Mouse (Mus musculus) heart, embryonic 10.5 days (tissue): ENCODE data around the gene Arhgef17. TPM values are rescaled to one million over a fixed set of nuclear protein-coding genes. Genes with fewer than 3 reads are reported as not detected.

Experiments used
- DNase-seq: peaks from one replicate; pipeline ENCODE4 v3.0.0-alpha.2; 2017; ENCODE audit warnings: low spot score
- H3K27ac ChIP-seq: fragments of 300-500 bp; sonication (generic); 2 replicates; pipeline ENCODE4 v1.5.1; 2016; ENCODE audit warnings: mild to moderate bottlenecking
- H3K27me3 ChIP-seq: fragments of 300-500 bp; sonication (generic); 2 replicates; pipeline ENCODE4 v1.6.1; 2016; ENCODE audit warnings: mild to moderate bottlenecking; ENCODE audit not compliant: poor library complexity, insufficient read depth, severe bottlenecking
- H3K36me3 ChIP-seq: fragments of 300-500 bp; sonication (generic); 2 replicates; pipeline ENCODE4 v1.6.1; 2016; ENCODE audit warnings: mild to moderate bottlenecking, moderate library complexity
- H3K4me1 ChIP-seq: fragments of 300-500 bp; sonication (generic); 2 replicates; pipeline ENCODE4 v1.6.1; 2016; ENCODE audit warnings: mild to moderate bottlenecking
- H3K4me3 ChIP-seq: fragments of 300-500 bp; sonication (generic); 2 replicates; pipeline ENCODE4 v1.5.1; 2016; ENCODE audit warnings: mild to moderate bottlenecking, moderate library complexity
- H3K9me3 ChIP-seq: fragments of 300-500 bp; sonication (generic); 2 replicates; pipeline ENCODE4 v1.6.1; 2016; ENCODE audit warnings: mild to moderate bottlenecking, moderate library complexity
- WGBS: fragments of 180-500 bp; shearing (Covaris S2); methylation state at CpG from one replicate; pipeline ENCODE4 v1.1.7; 2016; 5-methylcytosine and 5-hydroxymethylcytosine counted together
- polyA plus RNA-seq: library from polyadenylated mRNA; unstranded; fragments of >200 nt; fragmentation: Nextera tagmentation; extraction: Ambion mirVana; gene quantifications from 2 replicates; pipeline ENCODE4 v1.2.1, GENCODE M21; 2016

The Arhgef17 gene
- polyA plus RNA-seq, 1 experiment from 2014 or later = 10.1 TPM

GRCm38 (mm10) chr7:100905037-100905436 lies 26.9 kb downstream of the Arhgef17 start:
- Histone ChIP-seq H3K27me3 (no peaks in the 10 kb centered on the region), H3K4me3 (no peak overlapping the region), H3K9me3 (no peaks in the 10 kb centered on the region), H3K36me3 (peaks cover 21% of the 10 kb centered on the region), H3K4me1 (peaks cover 46% of the 10 kb centered on the region), H3K27ac (0 out of 2 replicates have a peak overlapping the region, but pooled peaks have one; percentile 22)
- DNase-seq = no peak
- WGBS = 61% methylated on average over 7 of the region's 7 CpGs

- H3K4me1 ChIP-seq = peaks cover 42% of the 10 kb centered on the region
- 86% methylated on average over 5 of the region's 5 CpGs for WGBS
- DNase-seq = no peak
- H3K27ac ChIP-seq = peak overlapping the region; percentile 37; the same call in 1 of the 2 replicates
- no peaks in the 10 kb centered on the region for H3K9me3 ChIP-seq
- H3K36me3 ChIP-seq = peaks cover 20% of the 10 kb centered on the region
- no peaks in the 10 kb centered on the region for H3K27me3 ChIP-seq
- no peak overlapping the region for H3K4me3 ChIP-seq
These were observed 27.3 kb downstream of the Arhgef17 start for GRCm38 (mm10) chr7:100904612-100905011.

GRCm38 (mm10) chr7:100902451-100903137 lies 29.3 kb downstream of the Arhgef17 start:
- Histone ChIP-seq H3K27ac (no peak overlapping the region), H3K27me3 (no peaks in the 10 kb centered on the region), H3K9me3 (no peaks in the 10 kb centered on the region), H3K4me1 (peaks cover 22% of the 10 kb centered on the region), H3K36me3 (peaks cover 19% of the 10 kb centered on the region; the same call in 1 of the 2 replicates), H3K4me3 (no peak overlapping the region)
- WGBS = 81% methylated on average over 9 of the region's 9 CpGs
- DNase-seq = no peak

GRCm38 (mm10) chr7:100897828-100898227 lies 34.1 kb downstream of the Arhgef17 start:
- DNase-seq = no peak
- no peaks in the 10 kb centered on the region for H3K9me3 ChIP-seq
- WGBS = 72% methylated on average over 5 of the region's 5 CpGs
- no peaks in the 10 kb centered on the region for H3K27me3 ChIP-seq
- H3K27ac ChIP-seq = no peak overlapping the region
- peaks cover 15% of the 10 kb centered on the region; the same call in 1 of the 2 replicates for H3K36me3 ChIP-seq
- H3K4me3 ChIP-seq = no peak overlapping the region
- H3K4me1 ChIP-seq = peaks cover 31% of the 10 kb centered on the region

GRCm38 (mm10) chr7:100894833-100895226 lies 37.1 kb downstream of the Arhgef17 start:
- H3K9me3 ChIP-seq = no peaks in the 10 kb centered on the region
- no peak for DNase-seq
- WGBS = 2% methylated on average over 12 of the region's 12 CpGs
- peaks cover 20% of the 10 kb centered on the region for H3K36me3 ChIP-seq
- H3K4me1 ChIP-seq = peaks cover 45% of the 10 kb centered on the region
- no peaks in the 10 kb centered on the region for H3K27me3 ChIP-seq
- H3K4me3 ChIP-seq = peak overlapping the region; percentile 76
- peak overlapping the region; percentile 86 for H3K27ac ChIP-seq

- DNase-seq = no peak
- peaks cover 25% of the 10 kb centered on the region for H3K36me3 ChIP-seq
- H3K27me3 ChIP-seq = no peaks in the 10 kb centered on the region
- WGBS = 4% methylated on average over 53 of the region's 53 CpGs
- H3K4me1 ChIP-seq = peaks cover 45% of the 10 kb centered on the region
- peak overlapping the region; percentile 76 for H3K4me3 ChIP-seq
- no peaks in the 10 kb centered on the region for H3K9me3 ChIP-seq
- peak overlapping the region; percentile 86 for H3K27ac ChIP-seq
These were observed 37.7 kb downstream of the Arhgef17 start for GRCm38 (mm10) chr7:100894057-100894832.

GRCm38 (mm10) chr7:100893249-100894056 lies 38.5 kb downstream of the Arhgef17 start:
- H3K4me1 ChIP-seq = peaks cover 45% of the 10 kb centered on the region
- no peaks in the 10 kb centered on the region for H3K9me3 ChIP-seq
- DNase-seq = no peak
- peak overlapping the region; percentile 76 for H3K4me3 ChIP-seq
- 47% methylated on average over 20 of the region's 20 CpGs for WGBS
- peaks cover 33% of the 10 kb centered on the region for H3K36me3 ChIP-seq
- peak overlapping the region; percentile 86 for H3K27ac ChIP-seq
- H3K27me3 ChIP-seq = no peaks in the 10 kb centered on the region

- no peak overlapping the region for H3K27ac ChIP-seq
- whole genome bisulfite sequencing = 31% methylated on average over 3 of the region's 3 CpGs
- H3K9me3 ChIP-seq = no peaks in the 10 kb centered on the region
- no peaks in the 10 kb centered on the region for H3K27me3 ChIP-seq
- 0 out of 2 replicates have a peak, but pooled peaks cover 4% of the 10 kb centered on the region for H3K4me1 ChIP-seq
- DNase-seq = no peak
- peaks cover 74% of the 10 kb centered on the region for H3K36me3 ChIP-seq
- H3K4me3 ChIP-seq = no peak overlapping the region
These were observed 45.4 kb downstream of the Arhgef17 start for GRCm38 (mm10) chr7:100886535-100886934.

GRCm38 (mm10) chr7:100884460-100884859 lies 47.4 kb downstream of the Arhgef17 start:
- no peak for DNase-seq
- Histone ChIP-seq H3K4me3 (no peak overlapping the region), H3K27me3 (no peaks in the 10 kb centered on the region), H3K27ac (no peak overlapping the region), H3K36me3 (peaks cover 82% of the 10 kb centered on the region), H3K4me1 (peaks cover 6% of the 10 kb centered on the region; the same call in 1 of the 2 replicates), H3K9me3 (no peaks in the 10 kb centered on the region)
- WGBS = 91% methylated on average over 4 of the region's 4 CpGs

- WGBS = 79% methylated on average over 4 of the region's 4 CpGs
- Histone ChIP-seq H3K27ac (no peak overlapping the region), H3K4me3 (no peak overlapping the region), H3K4me1 (peaks cover 7% of the 10 kb centered on the region; the same call in 1 of the 2 replicates), H3K9me3 (no peaks in the 10 kb centered on the region), H3K36me3 (peaks cover 88% of the 10 kb centered on the region), H3K27me3 (no peaks in the 10 kb centered on the region)
- no peak for DNase-seq
These were observed 50.0 kb downstream of the Arhgef17 start for GRCm38 (mm10) chr7:100881950-100882349.

- WGBS = 88% methylated on average over 9 of the region's 9 CpGs
- no peak overlapping the region for H3K27ac ChIP-seq
- peaks cover 93% of the 10 kb centered on the region for H3K36me3 ChIP-seq
- H3K4me3 ChIP-seq = no peak overlapping the region
- H3K9me3 ChIP-seq = no peaks in the 10 kb centered on the region
- peaks cover 7% of the 10 kb centered on the region; the same call in 1 of the 2 replicates for H3K4me1 ChIP-seq
- H3K27me3 ChIP-seq = no peaks in the 10 kb centered on the region
- no peak for DNase-seq
These were observed 50.4 kb downstream of the Arhgef17 start for GRCm38 (mm10) chr7:100881531-100881930.

- peaks cover 7% of the 10 kb centered on the region; the same call in 1 of the 2 replicates for H3K4me1 ChIP-seq
- no peaks in the 10 kb centered on the region for H3K9me3 ChIP-seq
- H3K36me3 ChIP-seq = peaks cover 99% of the 10 kb centered on the region
- H3K4me3 ChIP-seq = 0 out of 2 replicates have a peak overlapping the region, but pooled peaks have one; percentile 16
- WGBS = 21% methylated on average over 20 of the region's 20 CpGs
- H3K27ac ChIP-seq = peak overlapping the region; percentile 74
- H3K27me3 ChIP-seq = no peaks in the 10 kb centered on the region
- peak; percentile 89 for DNase-seq
These were observed 52.3 kb downstream of the Arhgef17 start for GRCm38 (mm10) chr7:100879595-100879994.
